Mouse (Mus musculus): ENCODE measurements around the gene Ppp1r9b.
A peak's percentile ranks its signal among the peaks of the same experiment; 100 is the strongest.

DNA sequence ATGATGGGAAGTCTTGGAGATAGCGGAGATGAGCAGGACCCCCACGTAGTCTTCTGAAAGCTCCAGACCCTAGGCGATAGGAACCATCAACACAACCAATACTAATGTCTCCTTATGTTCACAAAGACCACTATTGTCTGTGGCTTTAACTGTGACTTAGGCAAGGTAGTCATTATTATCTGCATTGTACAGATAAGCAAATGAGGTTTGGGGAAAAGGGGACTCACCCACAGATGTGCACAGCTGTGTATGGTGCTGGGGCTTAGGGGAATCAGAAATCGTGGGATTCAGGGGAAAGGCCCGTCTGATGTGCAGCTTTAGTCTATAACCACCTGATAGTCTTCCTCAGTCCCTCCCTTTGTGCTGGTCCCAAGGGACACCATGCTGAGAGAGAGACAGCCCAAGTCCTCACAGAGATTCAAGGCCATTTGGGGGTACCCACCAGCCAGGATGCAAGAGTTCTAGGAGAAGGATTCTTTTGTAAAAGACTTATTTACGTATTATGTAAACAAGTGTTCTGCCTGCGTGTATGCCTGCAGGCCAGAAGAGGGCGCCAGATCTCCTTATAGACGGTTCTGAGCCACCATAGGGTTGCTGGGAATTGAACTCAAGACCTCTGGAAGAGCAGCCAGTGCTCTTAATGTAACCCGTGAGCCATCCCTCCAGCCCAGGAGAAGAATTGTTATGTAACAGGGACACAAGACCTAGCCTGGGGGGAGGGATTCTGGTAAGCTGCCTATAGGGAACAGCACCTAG, 31.6 kb downstream of the Ppp1r9b start:
- TF ChIP-seq CTCF (conservative IDR thresholded peaks at IDR 0.05; ENCODE audit: insufficient read depth, insufficient read length, low read depth, low read length) (peak; percentile 54), POLR2A (IDR thresholded peaks at IDR 0.05; ENCODE audit: low read depth, low read length) (no peak)

Data from kidney, adult 2 months (tissue).